Mouse (Mus musculus) T-helper 17 cell (primary cell): Measurements from ENCODE around the gene Dhx30.

Experiments
- in situ Hi-C, 2 experiments: fragments of 300-600 bp; cut with MboI, MseI; formaldehyde crosslinking; loops; 1 replicate in 1 of 2; 2 replicates in 1 of 2; pipeline ENCODE4 v1.15.1; 2025; ENCODE audit warnings: high pct_unique_total_duplicates in 2 of 2

Gene Dhx30

GRCm38 (mm10) chr9:110047857-110048256 lies 69.8 kb downstream of the Dhx30 start:
- in situ Hi-C loops: no loop called here

- in situ Hi-C loops: no loop called here
Measured at GRCm38 (mm10) chr9:110047260-110047659, 70.4 kb downstream of the Dhx30 start.

GRCm38 (mm10) chr9:110045763-110046377 lies 71.8 kb downstream of the Dhx30 start:
- in situ Hi-C loops: no loop called here

GRCm38 (mm10) chr9:110044373-110044772 lies 73.3 kb downstream of the Dhx30 start:
- in situ Hi-C loops: no loop called here

GRCm38 (mm10) chr9:110038485-110038884 lies 79.1 kb downstream of the Dhx30 start:
- in situ Hi-C loops: no loop called here

GRCm38 (mm10) chr9:110037895-110038294 lies 79.7 kb downstream of the Dhx30 start:
- in situ Hi-C loops: no loop called here

GRCm38 (mm10) chr9:110035091-110035490 lies 82.5 kb downstream of the Dhx30 start:
- in situ Hi-C loops: no loop called here
